Mouse (Mus musculus): ENCODE measurements around the gene Gm17387. TPM values are rescaled to one million over a fixed set of nuclear protein-coding genes. Genes with fewer than 3 reads are reported as not detected.
"Not testable (repeated sequence)": the region's sequence is repeated elsewhere in the genome, so short reads cannot be mapped to it uniquely, and the experiment has no call there.

Gene Gm17387
- polyA plus RNA-seq, 1 experiment from 2014 or later: not detected

DNA sequence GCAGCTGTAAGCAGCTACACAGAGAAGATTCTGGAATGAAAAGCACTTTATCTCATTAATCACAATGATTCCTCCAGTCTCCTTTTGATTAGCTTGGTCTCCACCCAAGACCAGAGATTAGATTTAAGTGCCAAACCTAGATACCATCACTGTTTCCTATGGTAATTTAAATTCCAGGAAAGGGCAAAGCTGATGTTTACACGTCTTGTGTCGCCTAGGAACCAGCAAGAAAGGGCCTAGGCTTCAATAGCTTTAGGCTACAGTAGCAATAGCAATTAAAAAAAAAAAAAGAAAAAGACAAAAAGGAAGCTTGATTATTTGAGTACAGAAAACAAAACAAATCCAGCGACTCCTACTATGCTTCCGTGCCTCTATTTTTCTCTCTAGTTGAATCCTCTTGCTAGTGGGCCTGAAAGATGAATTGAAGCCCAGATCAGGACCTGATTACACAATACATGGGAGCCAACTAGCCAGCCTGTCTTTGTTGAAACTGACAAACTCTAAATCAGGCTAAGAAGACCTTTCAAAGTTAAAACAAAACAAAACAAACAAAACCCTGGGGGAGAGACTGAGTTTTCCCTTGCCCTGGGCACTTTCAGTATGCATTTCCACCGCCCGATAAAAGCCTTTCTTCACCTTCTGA is 2.7 kb upstream of the Gm17387 start:
- no peaks in the 10 kb centered on the region for H3K36me3 ChIP-seq (ENCODE audit: control insufficient read depth, insufficient read depth, low read length)
- no peaks in the 10 kb centered on the region for H3K27me3 ChIP-seq (ENCODE audit: control insufficient read depth, insufficient read depth, low read depth, low read length)
- no peak overlapping the region for H3K4me2 ChIP-seq (ENCODE audit: low read length)
- H3K4me1 ChIP-seq (ENCODE audit: control insufficient read depth, insufficient read depth, low read length): peaks cover 11% of the 10 kb centered on the region
- 21% methylated on average over 6 of the region's 6 CpGs for WGBS
- no peak overlapping the region for H3K4me3 ChIP-seq (ENCODE audit: low read depth, low read length)
- H3K9me3 ChIP-seq (replicated peaks; ENCODE audit: control insufficient read depth, low read length, poor library complexity, severe bottlenecking): no peaks in the 10 kb centered on the region
- H3K27ac ChIP-seq (ENCODE audit: low read length): peak overlapping the region; percentile 66
- no peak for ATAC-seq
- H3K9ac ChIP-seq (ENCODE audit: low read depth, low read length): no peak overlapping the region

DNA sequence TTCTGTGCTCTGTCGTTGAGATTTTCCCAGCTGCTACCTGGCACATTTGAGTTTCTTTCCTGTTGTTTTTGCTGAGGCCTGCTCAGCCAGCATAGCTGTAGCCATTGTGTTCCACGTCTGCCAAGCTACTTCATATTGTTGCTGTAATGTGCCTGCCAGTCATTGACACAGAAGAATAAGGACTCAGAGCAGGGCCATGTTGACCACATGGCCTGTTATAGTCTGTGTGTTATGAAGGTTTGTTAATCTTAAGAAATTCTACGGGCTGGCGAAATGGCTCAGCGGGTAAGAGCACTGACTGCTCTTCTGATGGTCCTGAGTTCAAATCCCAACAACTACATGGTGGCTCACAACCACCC is 2.2 kb upstream of the Gm17387 start:
- no peaks in the 10 kb centered on the region for H3K36me3 ChIP-seq (ENCODE audit: control insufficient read depth, insufficient read depth, low read length)
- no peaks in the 10 kb centered on the region for H3K9me3 ChIP-seq (replicated peaks; ENCODE audit: control insufficient read depth, low read length, poor library complexity, severe bottlenecking)
- no peak overlapping the region for H3K4me2 ChIP-seq (ENCODE audit: low read length)
- 48% methylated on average over 5 of the region's 5 CpGs for WGBS
- peak overlapping the region; percentile 66 for H3K27ac ChIP-seq (ENCODE audit: low read length)
- H3K9ac ChIP-seq (ENCODE audit: low read depth, low read length): no peak overlapping the region
- no peaks in the 10 kb centered on the region for H3K27me3 ChIP-seq (ENCODE audit: control insufficient read depth, insufficient read depth, low read depth, low read length)
- no peak for ATAC-seq
- no peak overlapping the region for H3K4me3 ChIP-seq (ENCODE audit: low read depth, low read length)
- peaks cover 11% of the 10 kb centered on the region for H3K4me1 ChIP-seq (ENCODE audit: control insufficient read depth, insufficient read depth, low read length)

DNA sequence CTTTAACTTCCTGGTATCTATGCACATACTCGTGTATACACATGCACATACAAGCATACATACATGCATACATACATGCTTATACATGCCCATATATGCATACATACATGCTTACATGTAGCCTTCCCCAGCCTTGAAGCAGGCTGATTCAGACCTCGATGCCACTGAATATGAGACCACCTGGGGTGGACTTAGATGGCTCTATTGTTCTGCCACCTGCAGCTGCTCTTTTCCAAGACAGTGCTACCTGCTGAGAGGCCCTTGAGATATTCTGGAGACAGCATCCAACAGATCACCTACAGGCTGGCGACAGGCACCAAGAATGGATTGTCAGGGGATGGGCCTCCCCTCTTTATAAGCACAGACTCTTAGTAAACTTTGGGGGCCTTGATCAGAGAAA is 1.5 kb downstream of the Gm17387 start:
- Histone ChIP-seq H3K4me1 (ENCODE audit: control insufficient read depth, insufficient read depth, low read length) (peaks cover 7% of the 10 kb centered on the region), H3K9me3 (replicated peaks; ENCODE audit: control insufficient read depth, low read length, poor library complexity, severe bottlenecking) (no peaks in the 10 kb centered on the region), H3K36me3 (ENCODE audit: control insufficient read depth, insufficient read depth, low read length) (no peaks in the 10 kb centered on the region), H3K4me3 (ENCODE audit: low read depth, low read length) (no peak overlapping the region), H3K4me2 (ENCODE audit: low read length) (no peak overlapping the region), H3K27me3 (ENCODE audit: control insufficient read depth, insufficient read depth, low read depth, low read length) (no peaks in the 10 kb centered on the region), H3K9ac (ENCODE audit: low read depth, low read length) (no peak overlapping the region), H3K27ac (ENCODE audit: low read length) (no peak overlapping the region)
- 35% methylated on average over 3 of the region's 3 CpGs for WGBS
- ATAC-seq: no peak

DNA sequence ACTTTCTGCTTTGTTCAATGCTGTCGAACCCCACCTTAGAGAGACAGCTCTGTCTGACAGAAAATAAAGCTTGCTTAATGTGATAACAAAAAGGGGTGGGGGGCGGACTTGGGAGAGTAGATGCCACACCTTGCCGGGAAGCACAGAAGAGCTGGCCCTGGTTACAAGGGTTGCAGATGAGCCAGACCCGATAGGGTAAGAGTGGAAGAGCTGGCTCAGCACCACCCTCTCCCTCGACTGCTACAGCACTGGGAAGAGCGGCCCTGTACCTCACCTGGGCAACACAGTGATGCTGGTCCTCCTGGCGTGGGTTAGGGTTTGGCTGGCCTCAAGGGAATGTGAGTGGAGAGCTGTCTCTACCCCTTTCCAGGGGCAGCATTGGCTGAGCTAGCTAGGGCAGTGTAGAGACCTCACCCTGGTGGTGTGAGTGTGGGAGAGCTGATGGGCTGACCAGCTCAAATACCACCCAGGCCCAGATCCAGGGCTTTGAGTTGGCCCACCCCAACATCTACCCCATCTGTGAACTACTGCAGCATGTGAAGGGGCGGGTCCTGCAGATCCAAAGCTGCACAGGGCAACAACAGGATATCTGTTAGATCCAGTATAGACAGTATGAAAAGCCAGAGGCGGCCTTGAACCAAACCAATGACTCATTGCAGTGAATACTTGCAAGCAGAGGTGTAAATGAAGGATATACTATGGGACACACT is 3.7 kb downstream of the Gm17387 start:
- H3K9me3 ChIP-seq (replicated peaks; ENCODE audit: control insufficient read depth, low read length, poor library complexity, severe bottlenecking): no peaks in the 10 kb centered on the region
- H3K27me3 ChIP-seq (ENCODE audit: control insufficient read depth, insufficient read depth, low read depth, low read length): no peaks in the 10 kb centered on the region
- H3K9ac ChIP-seq (ENCODE audit: low read depth, low read length): no peak overlapping the region
- no peaks in the 10 kb centered on the region for H3K4me1 ChIP-seq (ENCODE audit: control insufficient read depth, insufficient read depth, low read length)
- WGBS: 84% methylated on average over 9 of the region's 9 CpGs
- no peak for ATAC-seq
- H3K27ac ChIP-seq (ENCODE audit: low read length): no peak overlapping the region
- H3K4me3 ChIP-seq (ENCODE audit: low read depth, low read length): no peak overlapping the region
- no peaks in the 10 kb centered on the region for H3K36me3 ChIP-seq (ENCODE audit: control insufficient read depth, insufficient read depth, low read length)
- no peak overlapping the region for H3K4me2 ChIP-seq (ENCODE audit: low read length)

DNA sequence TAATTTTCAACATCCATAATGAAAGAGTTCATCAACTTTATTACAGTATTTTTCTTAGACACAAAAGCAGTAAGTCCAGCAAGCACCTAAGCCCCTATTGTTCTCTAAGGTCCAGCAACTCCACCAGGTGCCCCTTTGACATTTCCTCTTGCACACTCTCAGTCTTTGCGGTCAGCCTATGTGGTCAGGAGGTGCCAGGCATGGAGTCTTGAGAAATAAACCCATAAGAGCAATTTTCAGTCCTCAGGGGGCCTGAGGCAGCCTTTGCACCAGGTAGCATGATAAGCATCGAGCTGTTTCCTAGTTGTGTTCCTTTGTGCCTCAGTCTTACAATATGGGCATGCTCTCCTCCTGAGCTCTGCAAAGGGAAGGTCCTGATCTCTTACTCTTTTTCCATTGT is 7.7 kb downstream of the Gm17387 start:
- H3K9me3 ChIP-seq (replicated peaks; ENCODE audit: control insufficient read depth, low read length, poor library complexity, severe bottlenecking); H3K9ac ChIP-seq (ENCODE audit: low read depth, low read length); H3K4me1 ChIP-seq (ENCODE audit: control insufficient read depth, insufficient read depth, low read length); H3K4me2 ChIP-seq (ENCODE audit: low read length); H3K27ac ChIP-seq (ENCODE audit: low read length); H3K4me3 ChIP-seq (ENCODE audit: low read depth, low read length); H3K36me3 ChIP-seq (ENCODE audit: control insufficient read depth, insufficient read depth, low read length); H3K27me3 ChIP-seq (ENCODE audit: control insufficient read depth, insufficient read depth, low read depth, low read length); ATAC-seq: not testable (repeated sequence)
- WGBS: 75% methylated on average over 1 of the region's 2 CpGs

DNA sequence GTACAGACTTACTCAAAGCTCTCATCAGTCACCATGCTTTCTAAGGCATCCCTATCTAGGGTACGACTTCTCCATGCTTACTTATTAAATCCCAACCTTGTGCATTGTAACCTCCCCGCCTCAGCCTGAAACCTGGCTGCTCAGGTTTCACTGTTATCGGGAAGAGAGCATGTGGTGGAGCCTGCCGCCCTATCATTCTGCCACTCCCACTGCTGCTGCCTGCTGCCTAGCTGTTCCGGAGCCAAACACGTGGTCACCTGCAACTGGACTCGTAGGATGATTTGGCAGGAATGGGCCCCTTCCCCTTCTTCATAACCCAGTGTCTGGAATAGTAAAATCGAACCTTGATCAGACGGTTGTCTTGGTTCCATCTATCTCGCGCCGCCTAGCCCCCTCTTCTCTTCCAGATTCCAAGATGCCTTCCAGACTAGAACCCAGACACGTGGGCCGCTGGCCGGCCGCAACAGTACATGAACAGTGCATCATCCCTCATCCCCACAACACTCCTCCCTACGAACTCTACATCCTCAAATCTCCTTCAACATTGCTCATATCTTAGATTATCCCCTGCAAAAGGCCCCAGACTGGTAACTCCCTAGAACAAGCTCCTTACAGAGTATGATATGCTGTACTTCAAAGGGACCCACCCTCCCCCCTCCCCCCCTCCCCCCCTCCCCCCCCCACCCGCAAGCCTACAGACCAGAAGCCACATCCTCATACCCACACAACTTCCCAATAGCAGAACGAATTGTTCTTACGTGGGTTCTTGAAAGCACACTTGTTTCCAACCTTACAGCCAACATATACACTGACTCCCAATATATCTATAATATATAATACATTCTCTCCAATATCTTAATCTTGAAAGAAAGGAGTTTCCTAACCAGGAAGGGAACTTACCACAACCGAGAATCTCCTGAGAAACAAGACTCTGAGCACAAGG is 9.4 kb downstream of the Gm17387 start:
- H3K4me1 ChIP-seq (ENCODE audit: control insufficient read depth, insufficient read depth, low read length): no peaks in the 10 kb centered on the region

DNA sequence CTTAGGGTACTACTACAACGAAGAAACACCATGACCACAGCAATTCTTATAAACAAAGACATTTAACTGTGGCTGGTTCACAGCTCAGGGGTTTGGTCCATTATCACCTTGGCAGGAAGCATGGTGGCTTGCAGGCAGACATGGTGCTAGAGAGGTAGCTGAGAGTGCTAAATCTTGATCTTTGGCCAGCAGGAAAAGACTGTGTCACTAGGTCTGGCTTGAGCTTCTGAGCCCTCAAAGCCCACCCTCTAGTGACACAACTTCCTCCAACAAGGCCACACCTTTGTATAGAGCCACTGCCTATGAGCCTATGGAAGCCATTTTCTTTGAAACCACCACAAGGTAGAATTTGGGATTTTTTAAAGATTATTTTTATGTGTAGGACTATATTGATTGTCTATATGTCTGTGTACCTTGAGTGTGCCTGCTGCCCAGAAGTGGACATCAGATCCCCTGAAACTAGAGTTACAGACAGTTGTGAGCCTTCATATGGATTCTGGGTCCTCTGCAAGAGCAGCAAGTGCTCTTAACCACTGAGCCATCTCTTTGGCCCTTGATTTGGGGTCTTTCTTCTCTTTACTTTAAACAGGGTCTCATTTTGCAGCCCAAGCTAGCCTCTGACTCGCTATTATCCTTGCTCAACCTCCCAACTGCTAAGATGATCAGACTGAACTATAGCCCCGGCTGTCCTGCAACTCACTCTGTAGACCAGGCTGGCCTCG is 10.6 kb downstream of the Gm17387 start:
- 95% methylated on average over 4 of the region's 4 CpGs for WGBS
- no peaks in the 10 kb centered on the region for H3K27me3 ChIP-seq (ENCODE audit: control insufficient read depth, insufficient read depth, low read depth, low read length)
- H3K4me3 ChIP-seq (ENCODE audit: low read depth, low read length): no peak overlapping the region
- H3K4me2 ChIP-seq (ENCODE audit: low read length): no peak overlapping the region
- H3K27ac ChIP-seq (ENCODE audit: low read length): no peak overlapping the region
- H3K9ac ChIP-seq (ENCODE audit: low read depth, low read length): no peak overlapping the region
- H3K36me3 ChIP-seq (ENCODE audit: control insufficient read depth, insufficient read depth, low read length): no peaks in the 10 kb centered on the region
- no peaks in the 10 kb centered on the region for H3K4me1 ChIP-seq (ENCODE audit: control insufficient read depth, insufficient read depth, low read length)
- H3K9me3 ChIP-seq (replicated peaks; ENCODE audit: control insufficient read depth, low read length, poor library complexity, severe bottlenecking): no peaks in the 10 kb centered on the region
- no peak for ATAC-seq

More for the DNA sequence above, 9.4 kb downstream of the Gm17387 start:
- Histone ChIP-seq H3K9ac (ENCODE audit: low read depth, low read length) (no peak overlapping the region), H3K27me3 (ENCODE audit: control insufficient read depth, insufficient read depth, low read depth, low read length) (no peaks in the 10 kb centered on the region), H3K36me3 (ENCODE audit: control insufficient read depth, insufficient read depth, low read length) (no peaks in the 10 kb centered on the region), H3K27ac (ENCODE audit: low read length) (no peak overlapping the region), H3K4me2 (ENCODE audit: low read length) (no peak overlapping the region), H3K9me3 (replicated peaks; ENCODE audit: control insufficient read depth, low read length, poor library complexity, severe bottlenecking) (no peaks in the 10 kb centered on the region), H3K4me3 (ENCODE audit: low read depth, low read length) (no peak overlapping the region)
- no peak for ATAC-seq
- 88% methylated on average over 20 of the region's 21 CpGs for WGBS

DNA sequence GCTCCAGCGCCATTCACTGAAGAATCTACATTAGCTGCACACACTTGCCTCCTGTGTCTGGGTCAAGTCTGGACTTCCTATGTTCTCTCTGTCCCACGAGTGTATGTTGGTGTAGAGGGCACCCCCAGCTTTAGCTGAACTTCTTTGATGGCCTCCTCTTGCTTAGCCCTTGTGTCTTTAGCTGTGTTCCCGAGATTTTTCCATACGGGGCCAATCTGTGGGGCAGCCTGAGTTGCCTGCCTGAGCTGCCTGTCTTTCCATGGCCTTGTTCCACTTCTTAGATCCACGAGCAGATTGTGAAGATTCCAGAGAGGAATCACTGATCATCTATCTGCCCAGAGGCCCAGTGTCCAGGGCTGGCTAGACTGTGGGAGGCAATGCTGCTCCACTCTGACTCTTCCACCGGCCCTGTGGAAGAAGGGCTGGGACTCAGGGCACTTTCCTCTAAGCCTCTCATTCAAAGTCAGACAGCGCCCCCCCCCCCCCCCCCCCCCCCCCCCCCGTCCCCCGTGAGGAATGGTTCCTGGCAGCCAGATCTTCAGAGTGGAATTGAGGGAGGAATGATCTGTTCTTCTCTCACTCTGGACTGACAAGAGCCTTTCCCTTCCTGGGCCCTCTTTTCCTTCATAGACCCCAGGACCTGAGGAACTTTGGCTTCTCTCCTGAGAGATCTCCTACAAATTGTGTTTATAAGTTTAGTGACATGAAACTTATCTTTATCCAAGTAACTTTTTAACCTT is 12.1 kb downstream of the Gm17387 start:
- Histone ChIP-seq H3K36me3 (ENCODE audit: control insufficient read depth, insufficient read depth, low read length) (no peaks in the 10 kb centered on the region), H3K27ac (ENCODE audit: low read length) (peak overlapping the region; percentile 53), H3K27me3 (ENCODE audit: control insufficient read depth, insufficient read depth, low read depth, low read length) (no peaks in the 10 kb centered on the region), H3K4me3 (ENCODE audit: low read depth, low read length) (no peak overlapping the region), H3K9me3 (replicated peaks; ENCODE audit: control insufficient read depth, low read length, poor library complexity, severe bottlenecking) (no peaks in the 10 kb centered on the region), H3K4me2 (ENCODE audit: low read length) (no peak overlapping the region), H3K9ac (ENCODE audit: low read depth, low read length) (no peak overlapping the region), H3K4me1 (ENCODE audit: control insufficient read depth, insufficient read depth, low read length) (no peaks in the 10 kb centered on the region)
- no peak for ATAC-seq
- 48% methylated on average over 6 of the region's 9 CpGs for WGBS

Measured in midbrain, embryonic 16.5 days (tissue).